Mouse (Mus musculus) embryonic facial prominence, embryonic 12.5 days (tissue): ENCODE data around the gene Hsdl1. TPM values are rescaled to one million over a fixed set of nuclear protein-coding genes. Genes with fewer than 3 reads are reported as not detected.

Experiments used
- ATAC-seq: fragments of 200-750 bp; cut with Nextera tagmentation; 2 replicates; pipeline ENCODE4 v1.8.0; 2017; ENCODE audit not compliant: insufficient number of reproducible peaks, insufficient read depth, low FRiP score, low TSS enrichment
- H3K27ac ChIP-seq: fragments of 300-500 bp; sonication (generic); 2 replicates; pipeline ENCODE4 v1.5.1; 2016; ENCODE audit warnings: mild to moderate bottlenecking
- H3K27me3 ChIP-seq: fragments of 300-500 bp; sonication (generic); 2 replicates; pipeline ENCODE4 v1.6.1; 2016; ENCODE audit warnings: mild to moderate bottlenecking, moderate library complexity
- H3K36me3 ChIP-seq: fragments of 300-500 bp; sonication (generic); 2 replicates; pipeline ENCODE4 v1.6.1; 2016; ENCODE audit warnings: mild to moderate bottlenecking
- H3K4me1 ChIP-seq: fragments of 300-500 bp; sonication (generic); 2 replicates; pipeline ENCODE4 v1.6.1; 2016
- H3K4me2 ChIP-seq: fragments of 300-500 bp; sonication (generic); replicated peaks from 2 replicates; pipeline ENCODE4 v1.6.1; 2016; ENCODE audit warnings: mild to moderate bottlenecking, moderate library complexity
- H3K4me3 ChIP-seq: fragments of 300-500 bp; sonication (generic); 2 replicates; pipeline ENCODE4 v1.5.1; 2016; ENCODE audit warnings: mild to moderate bottlenecking
- H3K9ac ChIP-seq: fragments of 300-500 bp; sonication (generic); 2 replicates; pipeline ENCODE4 v1.6.1; 2016; ENCODE audit warnings: mild to moderate bottlenecking, moderate library complexity
- H3K9me3 ChIP-seq: fragments of 300-500 bp; sonication (generic); 2 replicates; pipeline ENCODE4 v1.6.1; 2016; ENCODE audit warnings: mild to moderate bottlenecking, moderate library complexity
- WGBS: fragments of 180-500 bp; shearing (Covaris S2); methylation state at CpG from one replicate; pipeline ENCODE4 v1.1.7; 2016; 5-methylcytosine and 5-hydroxymethylcytosine counted together
- polyA plus RNA-seq: library from polyadenylated mRNA; unstranded; fragments of >200 nt; fragmentation: Nextera tagmentation; extraction: Ambion mirVana; gene quantifications from 2 replicates; pipeline ENCODE4 v1.2.1, GENCODE M21; 2016

Hsdl1 gene
- polyA plus RNA-seq, 1 experiment from 2014 or later, result 37.2 TPM

DNA sequence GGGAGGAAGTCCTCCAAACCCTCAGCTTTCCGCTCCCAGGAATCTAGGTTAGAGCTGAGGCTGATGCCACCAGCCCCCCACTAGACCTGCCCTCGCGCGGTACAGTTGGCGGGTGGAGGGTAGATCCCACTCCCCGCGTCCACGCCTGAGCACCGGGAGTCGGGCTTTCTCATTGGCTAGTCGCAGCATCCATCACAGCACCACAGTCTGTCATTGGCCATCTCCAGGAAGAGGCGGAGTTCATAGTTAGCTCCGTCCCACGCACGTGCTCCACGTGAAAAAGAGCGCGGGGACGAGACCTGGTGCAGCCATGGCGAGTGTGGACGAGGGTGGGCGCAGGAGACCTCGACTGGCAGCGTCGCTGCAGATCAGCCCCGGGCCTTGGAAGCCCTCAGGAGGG is 37.5 kb upstream of the Hsdl1 start, which contains the start of gene Adad2:
TSS of gene Adad2 (plus strand) at position 277 of the 400 bp plus-strand sequence.
- 0 out of 2 replicates have a peak, but pooled peaks cover 3% of the 10 kb centered on the region for H3K9me3 ChIP-seq
- H3K4me3 ChIP-seq, result no peak within 1 kb of the TSS
- no peaks in the 10 kb centered on the region for H3K4me1 ChIP-seq
- H3K9ac ChIP-seq, result no peak within 1 kb of the TSS
- WGBS, result 83% methylated on average over 26 of the region's 26 CpGs
- no peaks in the 10 kb centered on the region for H3K36me3 ChIP-seq
- no peak within 1 kb of the TSS for H3K4me2 ChIP-seq
- 0 out of 2 replicates have a peak, but pooled peaks cover 19% of the 10 kb centered on the region for H3K27me3 ChIP-seq
- no peak for ATAC-seq
- H3K27ac ChIP-seq, result no peak within 1 kb of the TSS

DNA sequence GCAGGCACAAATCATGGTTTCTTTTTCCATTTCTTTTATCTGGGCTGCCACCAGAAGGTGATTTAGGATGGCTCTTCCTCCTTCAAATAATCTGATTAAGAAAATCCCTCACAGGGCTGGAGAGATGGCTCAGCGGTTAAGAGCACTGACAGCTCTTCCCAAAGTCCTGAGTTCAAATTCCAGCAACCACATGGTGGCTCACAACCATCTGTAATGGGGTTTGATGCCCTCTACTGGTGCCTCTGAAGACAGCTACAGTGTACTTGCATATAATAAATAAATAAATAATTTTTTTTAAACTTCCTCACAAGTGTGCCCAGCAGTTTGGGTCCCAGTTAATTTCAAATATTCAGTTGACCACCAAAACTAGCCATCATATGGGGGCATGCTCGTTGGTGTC is 31.2 kb upstream of the Hsdl1 start:
- no peak overlapping the region for H3K4me3 ChIP-seq
- peaks cover 10% of the 10 kb centered on the region for H3K4me1 ChIP-seq
- 85% methylated on average over 2 of the region's 2 CpGs for WGBS
- H3K27ac ChIP-seq, result no peak overlapping the region
- no peak for ATAC-seq
- 0 out of 2 replicates have a peak, but pooled peaks cover 3% of the 10 kb centered on the region for H3K9me3 ChIP-seq
- no peak overlapping the region for H3K4me2 ChIP-seq
- H3K27me3 ChIP-seq, result no peaks in the 10 kb centered on the region
- H3K9ac ChIP-seq, result no peak overlapping the region
- H3K36me3 ChIP-seq, result peaks cover 14% of the 10 kb centered on the region

DNA sequence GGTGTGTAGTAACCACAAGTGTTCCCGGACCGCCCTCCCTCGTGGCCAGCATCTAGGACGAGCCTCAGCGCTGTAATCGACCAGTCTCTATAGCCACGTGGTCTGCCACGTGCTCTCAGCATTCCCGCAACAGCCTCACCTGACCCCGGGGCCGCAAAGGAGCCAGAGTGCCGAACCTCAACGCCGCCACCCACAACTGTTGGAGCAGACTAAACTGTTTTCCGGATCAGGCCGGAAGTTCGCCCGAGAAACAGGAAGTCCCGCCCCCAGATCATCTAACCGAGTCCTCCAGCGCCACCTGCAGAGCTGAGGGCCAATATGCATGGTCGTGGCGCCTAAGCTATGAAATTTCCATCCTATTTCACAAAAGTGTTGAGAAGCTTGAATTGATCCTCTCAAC is 30.0 kb upstream of the Hsdl1 start, which contains the start of gene Taf1c:
TSS of gene Taf1c (minus strand) at position 227 of the 400 bp plus-strand sequence.
- Histone ChIP-seq H3K4me3 (peak within 1 kb of the TSS; percentile 77), H3K36me3 (peaks cover 27% of the 10 kb centered on the region), H3K4me2 (peak within 1 kb of the TSS; percentile 92), H3K4me1 (peaks cover 10% of the 10 kb centered on the region), H3K27ac (peak within 1 kb of the TSS; percentile 47; the same call in 1 of the 2 replicates), H3K27me3 (no peaks in the 10 kb centered on the region), H3K9ac (peak within 1 kb of the TSS; percentile 79), H3K9me3 (0 out of 2 replicates have a peak, but pooled peaks cover 3% of the 10 kb centered on the region)
- no peak for ATAC-seq
- whole genome bisulfite sequencing, result under 1% methylated on average over 23 of the region's 23 CpGs

DNA sequence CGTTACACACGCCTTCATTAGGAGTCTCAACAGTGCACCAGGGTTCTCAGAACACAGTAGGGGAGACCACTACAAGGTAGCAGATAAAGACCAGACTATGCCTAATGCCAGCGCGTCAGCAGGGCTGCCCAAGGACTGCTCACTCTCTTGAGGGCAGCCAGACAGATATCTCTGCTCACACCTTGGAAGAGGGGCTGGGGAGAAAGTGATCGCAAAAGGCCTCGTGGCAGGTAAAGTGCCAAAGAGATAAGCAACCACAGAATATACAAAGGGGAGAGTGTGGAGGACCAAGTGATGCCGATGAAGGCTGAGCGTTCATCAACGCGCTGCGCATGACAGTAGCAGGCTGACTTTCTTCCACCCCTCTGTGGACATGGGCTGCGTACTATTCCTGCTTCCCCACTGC is 29.4 kb upstream of the Hsdl1 start:
- H3K4me1 ChIP-seq, result peaks cover 10% of the 10 kb centered on the region
- H3K9ac ChIP-seq, result peak overlapping the region; percentile 79
- H3K36me3 ChIP-seq, result peaks cover 33% of the 10 kb centered on the region
- peak overlapping the region; percentile 77 for H3K4me3 ChIP-seq
- peak overlapping the region; percentile 92 for H3K4me2 ChIP-seq
- 48% methylated on average over 12 of the region's 12 CpGs for WGBS
- H3K9me3 ChIP-seq, result 0 out of 2 replicates have a peak, but pooled peaks cover 3% of the 10 kb centered on the region
- no peaks in the 10 kb centered on the region for H3K27me3 ChIP-seq
- H3K27ac ChIP-seq, result no peak overlapping the region
- ATAC-seq, result no peak

DNA sequence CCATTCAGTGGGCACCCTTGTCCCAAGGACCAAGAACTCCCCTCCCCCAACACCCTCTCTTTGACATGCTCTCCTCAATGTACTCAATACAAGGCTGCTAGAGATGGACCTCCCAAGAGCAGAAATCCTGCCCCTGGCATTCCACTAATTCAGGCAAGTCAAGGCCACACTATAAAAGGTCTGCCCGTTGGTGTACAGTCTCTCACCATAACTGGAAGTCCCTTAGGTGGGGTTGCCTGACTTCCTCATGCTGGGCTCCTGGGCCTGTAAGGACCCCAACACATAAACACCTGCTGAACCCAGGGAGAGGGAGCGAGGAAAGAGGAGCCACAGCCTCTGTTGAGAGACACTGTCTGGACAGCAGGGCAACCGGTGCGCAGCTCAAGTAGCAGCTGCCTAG is 28.8 kb upstream of the Hsdl1 start:
- WGBS, result 91% methylated on average over 4 of the region's 4 CpGs
- Histone ChIP-seq H3K9me3 (no peaks in the 10 kb centered on the region), H3K4me1 (peaks cover 10% of the 10 kb centered on the region), H3K27ac (no peak overlapping the region), H3K27me3 (no peaks in the 10 kb centered on the region), H3K36me3 (peaks cover 39% of the 10 kb centered on the region), H3K9ac (peak overlapping the region; percentile 79; the same call in 1 of the 2 replicates), H3K4me3 (peak overlapping the region; percentile 77; the same call in 1 of the 2 replicates), H3K4me2 (peak overlapping the region; percentile 92)
- no peak for ATAC-seq

DNA sequence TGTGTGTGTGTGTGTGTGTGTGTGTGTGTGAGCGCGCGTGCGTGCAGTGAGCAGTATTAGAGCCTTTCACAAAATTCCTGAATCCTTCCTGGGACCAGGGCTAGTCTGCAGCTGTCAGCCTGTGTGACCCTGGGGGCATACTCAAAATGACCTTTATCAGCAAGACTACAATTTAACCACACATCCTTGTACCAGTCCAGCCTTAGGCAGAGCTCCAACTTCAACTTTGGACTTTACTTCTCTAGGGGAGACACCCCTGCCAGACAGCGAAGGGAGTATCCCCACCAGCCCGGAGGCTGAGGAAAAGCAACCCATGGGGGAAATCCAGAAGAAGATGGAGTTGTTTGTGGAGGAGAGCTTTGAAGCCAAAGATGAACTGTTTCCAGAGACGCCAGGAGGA is 16.5 kb upstream of the Hsdl1 start:
- Histone ChIP-seq H3K27me3 (no peaks in the 10 kb centered on the region), H3K4me1 (no peaks in the 10 kb centered on the region), H3K36me3 (peaks cover 1% of the 10 kb centered on the region; the same call in 1 of the 2 replicates), H3K9ac (no peak overlapping the region), H3K27ac (no peak overlapping the region), H3K4me2 (no peak overlapping the region), H3K4me3 (no peak overlapping the region), H3K9me3 (no peaks in the 10 kb centered on the region)
- 87% methylated on average over 7 of the region's 7 CpGs for WGBS
- ATAC-seq, result no peak

DNA sequence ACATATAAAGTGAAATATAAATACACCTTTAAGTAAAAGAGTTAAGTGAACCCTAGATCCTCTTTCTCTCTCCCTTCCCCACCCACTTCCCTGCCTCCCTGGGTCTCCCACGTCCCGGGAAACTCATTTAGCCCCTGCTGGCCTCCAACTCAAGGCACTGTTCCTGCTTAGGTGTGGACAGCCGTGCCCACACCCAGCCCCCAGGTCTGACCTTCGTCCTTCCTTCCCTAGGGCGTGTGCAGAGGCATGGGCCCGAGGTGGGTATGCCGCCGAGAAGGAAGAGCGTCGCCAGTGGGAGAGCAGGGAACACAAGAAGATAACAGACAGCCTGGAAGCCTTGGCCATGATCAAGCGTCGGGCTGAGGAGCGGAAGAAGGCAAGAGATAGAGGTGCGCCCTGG is 15.4 kb upstream of the Hsdl1 start:
- Histone ChIP-seq H3K4me3 (no peak overlapping the region), H3K9me3 (no peaks in the 10 kb centered on the region), H3K9ac (no peak overlapping the region), H3K4me2 (no peak overlapping the region), H3K27me3 (no peaks in the 10 kb centered on the region), H3K27ac (no peak overlapping the region), H3K4me1 (no peaks in the 10 kb centered on the region), H3K36me3 (no peaks in the 10 kb centered on the region)
- WGBS, result 80% methylated on average over 14 of the region's 14 CpGs
- ATAC-seq, result no peak

DNA sequence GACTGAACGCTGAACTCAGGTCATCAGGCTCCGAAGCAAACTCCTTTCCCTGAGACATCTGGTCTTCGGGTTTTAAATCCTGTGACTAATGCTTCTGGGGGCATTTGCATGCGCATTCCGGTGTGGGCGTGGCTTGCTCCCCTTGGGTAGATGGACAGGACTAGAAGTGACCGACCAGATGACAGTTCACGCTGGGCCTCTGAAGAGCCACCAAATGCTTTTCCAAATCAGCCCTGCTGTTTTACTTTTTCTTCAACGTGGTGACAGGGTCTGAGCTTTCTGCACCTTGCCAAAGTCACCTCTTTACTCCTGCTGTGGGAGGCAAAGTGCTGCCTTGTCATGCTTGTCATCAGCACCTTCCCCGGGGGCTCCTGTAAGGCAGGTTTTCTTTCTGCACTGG is 13.9 kb upstream of the Hsdl1 start:
- no peak overlapping the region for H3K4me3 ChIP-seq
- H3K4me1 ChIP-seq, result no peaks in the 10 kb centered on the region
- no peaks in the 10 kb centered on the region for H3K27me3 ChIP-seq
- H3K9me3 ChIP-seq, result no peaks in the 10 kb centered on the region
- no peak overlapping the region for H3K9ac ChIP-seq
- WGBS, result 20% methylated on average over 10 of the region's 10 CpGs
- H3K36me3 ChIP-seq, result no peaks in the 10 kb centered on the region
- H3K27ac ChIP-seq, result no peak overlapping the region
- no peak overlapping the region for H3K4me2 ChIP-seq
- ATAC-seq, result no peak

DNA sequence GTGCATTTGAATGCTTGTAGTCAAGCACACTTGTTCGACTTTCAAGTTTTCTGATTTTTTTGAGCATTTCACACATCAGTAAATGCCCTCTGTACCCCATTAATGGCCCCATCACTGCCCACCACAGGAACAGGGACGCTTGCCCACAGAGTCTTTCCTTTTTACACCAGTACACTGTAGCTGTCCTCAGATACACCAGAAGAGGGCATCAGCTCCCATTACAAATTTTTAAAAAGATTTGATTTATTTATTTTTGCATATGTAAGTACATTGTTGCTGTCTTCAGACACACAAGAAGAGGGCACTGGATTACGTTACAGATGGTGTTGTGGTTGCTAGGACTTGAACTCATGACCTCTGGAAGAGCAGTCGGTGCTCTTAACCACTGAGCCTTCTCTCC is 13.3 kb upstream of the Hsdl1 start:
- Histone ChIP-seq H3K4me2 (no peak overlapping the region), H3K4me3 (no peak overlapping the region), H3K27ac (no peak overlapping the region), H3K36me3 (no peaks in the 10 kb centered on the region), H3K27me3 (no peaks in the 10 kb centered on the region), H3K4me1 (no peaks in the 10 kb centered on the region), H3K9me3 (no peaks in the 10 kb centered on the region), H3K9ac (no peak overlapping the region)
- 66% methylated on average over 4 of the region's 4 CpGs for WGBS
- no peak for ATAC-seq

DNA sequence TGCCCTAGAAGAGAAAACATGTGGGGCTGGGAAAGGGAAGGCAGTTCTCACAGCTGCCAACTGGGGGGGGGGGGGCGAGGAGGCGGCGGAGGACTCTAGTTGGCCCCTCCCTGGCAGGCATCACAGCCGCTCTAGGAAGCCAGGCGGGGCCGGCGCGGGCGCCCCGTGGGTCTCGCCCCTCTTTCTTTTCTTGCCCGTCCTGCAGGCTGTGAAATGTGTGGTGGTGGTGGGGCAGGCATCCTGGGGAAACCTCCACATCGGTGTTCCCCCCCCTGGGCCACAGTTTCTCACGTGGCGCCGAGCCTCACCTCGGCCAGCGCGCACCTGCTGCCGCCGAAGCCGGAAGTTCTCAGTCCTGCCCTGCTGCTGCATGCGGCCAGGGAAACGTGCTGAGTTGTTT is 10.9 kb upstream of the Hsdl1 start:
- Histone ChIP-seq H3K4me1 (no peaks in the 10 kb centered on the region), H3K27me3 (no peaks in the 10 kb centered on the region), H3K27ac (no peak overlapping the region), H3K36me3 (no peaks in the 10 kb centered on the region), H3K9ac (no peak overlapping the region), H3K4me3 (peak overlapping the region; percentile 30), H3K9me3 (no peaks in the 10 kb centered on the region), H3K4me2 (peak overlapping the region; percentile 53)
- 25% methylated on average over 22 of the region's 24 CpGs for WGBS
- ATAC-seq, result no peak

DNA sequence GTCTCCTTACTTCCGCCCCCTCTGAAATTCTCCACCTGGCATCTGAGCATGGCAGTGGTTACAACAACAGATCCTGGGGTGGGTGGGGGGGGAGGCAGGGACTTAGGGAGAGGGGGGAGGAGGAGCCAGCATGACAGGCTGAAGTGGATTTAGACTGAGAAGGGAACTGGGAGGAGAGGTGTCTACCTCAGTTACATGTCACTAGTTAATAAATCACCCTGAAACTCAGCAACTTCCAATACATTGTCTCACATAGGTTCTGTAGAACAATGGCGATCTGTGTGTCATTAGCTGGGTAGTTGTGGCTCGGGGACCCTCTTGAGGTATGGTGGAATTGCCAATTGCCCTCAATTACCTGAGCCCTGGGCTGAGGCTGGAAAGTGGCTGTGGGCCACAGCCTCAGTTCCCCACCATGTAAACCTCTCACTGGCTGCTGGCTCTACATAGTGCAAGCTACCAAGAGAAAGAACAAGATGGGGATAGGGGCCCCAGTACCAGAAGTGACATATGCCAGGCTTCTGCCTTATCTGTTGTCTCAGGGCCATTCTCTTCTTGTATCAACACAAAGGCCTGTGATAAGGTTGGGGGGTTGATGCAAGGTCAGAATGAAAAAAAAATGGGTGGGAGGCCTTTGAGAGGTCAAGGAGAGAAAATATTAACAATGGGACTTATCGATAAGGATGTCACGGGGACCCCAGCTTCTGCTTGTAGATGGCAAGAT is 5.6 kb upstream of the Hsdl1 start:
- no peak overlapping the region for H3K4me3 ChIP-seq
- H3K9me3 ChIP-seq, result no peaks in the 10 kb centered on the region
- no peak overlapping the region for H3K9ac ChIP-seq
- H3K36me3 ChIP-seq, result no peaks in the 10 kb centered on the region
- 0 out of 2 replicates have a peak, but pooled peaks cover under 1% of the 10 kb centered on the region for H3K4me1 ChIP-seq
- WGBS, result 86% methylated on average over 5 of the region's 5 CpGs
- no peak overlapping the region for H3K4me2 ChIP-seq
- no peak for ATAC-seq
- H3K27ac ChIP-seq, result no peak overlapping the region
- peaks cover 24% of the 10 kb centered on the region for H3K27me3 ChIP-seq

DNA sequence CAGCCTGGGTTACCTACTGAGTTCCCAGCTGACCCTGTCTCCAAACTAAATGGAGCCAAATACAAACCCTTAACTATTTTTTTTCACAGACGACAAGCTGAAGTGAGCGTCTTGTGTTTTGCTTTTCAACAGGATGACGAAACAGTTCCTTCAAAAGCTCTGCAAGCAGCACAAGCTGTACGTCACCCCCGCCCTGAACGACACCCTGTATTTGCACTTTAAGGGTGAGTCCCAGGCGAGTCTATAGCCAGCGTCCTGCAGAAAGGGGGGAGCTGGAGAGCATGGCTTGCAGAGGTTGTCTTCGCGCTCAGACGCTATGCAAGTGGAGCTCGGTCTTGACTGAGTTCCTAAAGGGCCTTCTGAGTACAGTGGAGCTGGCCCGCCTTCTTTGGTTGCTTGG is 4.1 kb upstream of the Hsdl1 start:
- no peak overlapping the region for H3K4me2 ChIP-seq
- peaks cover 5% of the 10 kb centered on the region for H3K4me1 ChIP-seq
- H3K4me3 ChIP-seq, result no peak overlapping the region
- WGBS, result 44% methylated on average over 13 of the region's 13 CpGs
- ATAC-seq, result no peak
- no peak overlapping the region for H3K9ac ChIP-seq
- H3K27ac ChIP-seq, result no peak overlapping the region
- peaks cover 32% of the 10 kb centered on the region for H3K27me3 ChIP-seq
- H3K36me3 ChIP-seq, result no peaks in the 10 kb centered on the region
- no peaks in the 10 kb centered on the region for H3K9me3 ChIP-seq
